ENCODE assay signal across 11 mouse cellular contexts in the genomic region with DNA sequence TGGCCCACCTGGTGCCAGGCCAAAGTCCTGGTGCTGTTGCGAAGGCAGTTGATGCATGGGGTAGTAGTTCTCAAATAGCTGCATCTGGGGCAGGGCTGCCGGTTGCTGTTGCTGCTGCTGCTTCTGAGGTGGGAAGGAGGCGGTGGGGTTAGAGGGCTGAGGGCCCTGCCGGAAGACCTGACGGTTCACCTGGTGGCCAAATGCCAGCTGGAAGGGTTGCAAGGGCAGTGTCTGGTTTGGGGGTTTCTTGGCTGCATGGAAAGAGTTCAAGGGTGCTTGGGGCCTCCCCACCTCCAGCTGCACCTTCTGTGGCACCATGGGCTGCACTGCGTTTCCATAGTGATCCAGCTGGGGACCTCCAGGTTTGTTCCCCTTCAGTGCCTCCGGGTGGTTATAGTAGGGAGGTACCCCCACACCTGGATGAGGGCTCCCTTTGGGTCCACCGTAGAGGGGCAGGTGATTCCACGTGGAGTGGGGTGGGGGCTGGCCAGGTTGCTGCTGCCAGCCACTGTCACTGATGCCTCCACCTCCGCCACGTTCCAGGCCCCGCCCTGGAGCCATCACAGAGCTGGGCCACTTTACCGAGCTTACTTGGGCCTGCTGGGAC. TPM values are rescaled to one million over a fixed set of nuclear protein-coding genes. Genes with fewer than 3 reads are reported as not detected.
DNase-seq lines count a peak whose midpoint lies in the region; ATAC-seq and TF ChIP-seq lines count a peak whose summit lies in the region.
"Had no signal": no experiment of that assay in that cellular context is flagged by ENCODE, and none has a peak within 500 bp of the region (broad histone marks: within the 10 kb centered on the region; RNA-seq: fewer than 3 reads in every experiment).

No protein-coding gene starts in this region.

- no peak for TF ChIP-seq POLR2A in ES-Bruce4 (IDR thresholded peaks at IDR 0.05; ENCODE audit: insufficient read depth, low read length)

- H3K4me3 ChIP-seq in forebrain, embryonic 15.5 days = no peak overlapping the region
- no peak overlapping the region for H3K4me3 ChIP-seq in forebrain, embryonic 14.5 days (ENCODE audit: low read depth, low read length)
- H3K4me3 ChIP-seq in left cerebral cortex, adult 2 months = no peak overlapping the region
- H3K4me3 ChIP-seq in ES-Bruce4 (ENCODE audit: low read depth, low read length) = 0 out of 2 replicates have a peak overlapping the region, but pooled peaks have one; percentile 10
- no peak overlapping the region for H3K4me3 ChIP-seq in liver, embryonic 15.5 days (replicated peaks)
- H3K4me3 ChIP-seq: embryonic facial prominence, embryonic 13.5 days; midbrain, embryonic 10.5 days had no signal

- ATAC-seq in forebrain, embryonic 15.5 days (replicated peaks) = no peak
- ATAC-seq in forebrain, embryonic 14.5 days = no peak
- no peak for ATAC-seq in liver, embryonic 15.5 days (ENCODE audit: insufficient read depth)
- ATAC-seq: hindbrain, embryonic 16.5 days had no signal

- peaks cover 13% of the 10 kb centered on the region for H3K36me3 ChIP-seq in forebrain, embryonic 15.5 days
- H3K36me3 ChIP-seq in forebrain, embryonic 14.5 days (ENCODE audit: control insufficient read depth, insufficient read depth, low read length) = peaks cover 33% of the 10 kb centered on the region
- 0 out of 2 replicates have a peak, but pooled peaks cover 7% of the 10 kb centered on the region for H3K36me3 ChIP-seq in ES-Bruce4 (ENCODE audit: control insufficient read depth, insufficient read depth, low read length, poor library complexity, severe bottlenecking)
- peaks cover 61% of the 10 kb centered on the region for H3K36me3 ChIP-seq in liver, embryonic 15.5 days (replicated peaks)

- H3K27ac ChIP-seq in forebrain, embryonic 15.5 days (replicated peaks) = 0 out of 2 replicates have a peak overlapping the region, but pooled peaks have one; percentile 3
- H3K27ac ChIP-seq in forebrain, embryonic 14.5 days (ENCODE audit: low read depth, low read length) = no peak overlapping the region
- peak overlapping the region; percentile 32; the same call in 1 of the 2 replicates for H3K27ac ChIP-seq in left cerebral cortex, adult 2 months
- H3K27ac ChIP-seq in ES-Bruce4 (ENCODE audit: insufficient read depth, low read length) = no peak overlapping the region
- H3K27ac ChIP-seq in liver, embryonic 15.5 days (replicated peaks) = peak overlapping the region; percentile 99
- H3K27ac ChIP-seq: midbrain, embryonic 10.5 days had no signal

- H3K27me3 ChIP-seq in forebrain, embryonic 15.5 days = no peaks in the 10 kb centered on the region
- no peaks in the 10 kb centered on the region for H3K27me3 ChIP-seq in forebrain, embryonic 14.5 days (replicated peaks; ENCODE audit: control insufficient read depth, insufficient read depth, low read length)
- no peaks in the 10 kb centered on the region for H3K27me3 ChIP-seq in ES-Bruce4 (ENCODE audit: control insufficient read depth, insufficient read depth, low read length, poor library complexity, severe bottlenecking)
- no peaks in the 10 kb centered on the region for H3K27me3 ChIP-seq in liver, embryonic 15.5 days
- H3K27me3 ChIP-seq: embryonic facial prominence, embryonic 13.5 days had no signal

- no peak for DNase-seq in forebrain, embryonic 14.5 days (ENCODE audit: low spot score)
- no peak for DNase-seq in left cerebral cortex, adult 2 months (ENCODE audit: extremely low spot score in 1 of 2, low spot score in 2 of 2)
- no peak for DNase-seq in left cerebral cortex, postnatal 10 days (ENCODE audit: extremely low spot score in 1 of 2, low spot score in 2 of 2)
- DNase-seq in adipocyte (ENCODE audit: low spot score) = no peak
- DNase-seq in left cerebral cortex, adult 9 months (ENCODE audit: low spot score in 2 of 2) = no peak

- H3K9ac ChIP-seq in forebrain, embryonic 15.5 days (replicated peaks) = no peak overlapping the region
- H3K9ac ChIP-seq in forebrain, embryonic 14.5 days (ENCODE audit: low read length) = no peak overlapping the region
- no peak overlapping the region for H3K9ac ChIP-seq in ES-Bruce4 (ENCODE audit: low read depth, poor library complexity, severe bottlenecking)
- no peak overlapping the region for H3K9ac ChIP-seq in liver, embryonic 15.5 days
- H3K9ac ChIP-seq: embryonic facial prominence, embryonic 13.5 days had no signal

- peaks cover 42% of the 10 kb centered on the region for H3K4me1 ChIP-seq in forebrain, embryonic 15.5 days
- H3K4me1 ChIP-seq in forebrain, embryonic 14.5 days (ENCODE audit: control insufficient read depth, insufficient read depth, low read length) = peaks cover 30% of the 10 kb centered on the region
- peaks cover 6% of the 10 kb centered on the region for H3K4me1 ChIP-seq in ES-Bruce4 (ENCODE audit: control insufficient read depth, insufficient read depth, low read length)
- H3K4me1 ChIP-seq in liver, embryonic 15.5 days (replicated peaks) = peaks cover 77% of the 10 kb centered on the region

- no peak for TF ChIP-seq EP300 in ES-Bruce4 (IDR thresholded peaks at IDR 0.05; ENCODE audit: insufficient read depth, low read depth, low read length)

- TF ChIP-seq CTCF in left cerebral cortex, adult 2 months (IDR thresholded peaks at IDR 0.05) = no peak
- no peak for TF ChIP-seq CTCF in ES-Bruce4 (IDR thresholded peaks at IDR 0.05; ENCODE audit: low read depth, low read length)

- 91% methylated on average over 13 of the region's 13 CpGs for WGBS in forebrain, embryonic 15.5 days
- 96% methylated on average over 12 of the region's 13 CpGs for WGBS in forebrain, embryonic 14.5 days
- 81% methylated on average over 13 of the region's 13 CpGs for WGBS in liver, embryonic 15.5 days (ENCODE audit: insufficient replicate concordance)

- intact Hi-C loops in left cerebral cortex, adult 2 months (cut with DNase I) = no loop called here
- intact Hi-C loops in left cerebral cortex, postnatal 10 days (cut with DNase I) = no loop called here

- no peaks in the 10 kb centered on the region for H3K9me3 ChIP-seq in forebrain, embryonic 15.5 days
- H3K9me3 ChIP-seq in forebrain, embryonic 14.5 days (replicated peaks; ENCODE audit: control insufficient read depth, low read length) = no peaks in the 10 kb centered on the region
- no peaks in the 10 kb centered on the region for H3K9me3 ChIP-seq in ES-Bruce4 (replicated peaks; ENCODE audit: control insufficient read depth, insufficient read depth, low read length, poor library complexity, severe bottlenecking)
- H3K9me3 ChIP-seq in liver, embryonic 15.5 days (replicated peaks) = no peaks in the 10 kb centered on the region
- H3K9me3 ChIP-seq: embryonic facial prominence, embryonic 13.5 days; midbrain, embryonic 10.5 days had no signal

- no peak overlapping the region for H3K4me2 ChIP-seq in forebrain, embryonic 15.5 days (replicated peaks)
- H3K4me2 ChIP-seq in forebrain, embryonic 14.5 days (ENCODE audit: low read length) = no peak overlapping the region
- H3K4me2 ChIP-seq in liver, embryonic 15.5 days = peak overlapping the region; percentile 87

RNA-seq across cellular contexts. Expression of a gene that starts 25.1 kb away (rescaled TPM):
- polyA plus RNA-seq in forebrain, embryonic 15.5 days (2015; fragmentation: Nextera tagmentation; extraction: Ambion mirVana) = 6.0 and 6.5 TPM in 2 replicates
- 4.1 and 6.0 TPM in 2 replicates for polyA plus RNA-seq in forebrain, embryonic 14.5 days (2014; fragmentation: Nextera tagmentation; extraction: Ambion mirVana)
- 1 to 10 TPM; 4.8 to 5.1 TPM for total RNA-seq in left cerebral cortex, adult 2 months (2021)
- total RNA-seq in left cerebral cortex, postnatal 10 days (2021) = 1 to 10 TPM; 7.0 to 8.5 TPM
- polyA plus RNA-seq in ES-Bruce4 (2011; ENCODE audit: insufficient read depth, insufficient read length, low read depth, missing spikeins) = 0.38 TPM in 1 of 2 replicates, not detected in the other
- polyA plus RNA-seq in liver, embryonic 15.5 days (2015; fragmentation: Nextera tagmentation; extraction: Ambion mirVana) = 0.16 and 0.24 TPM in 2 replicates

RNA-seq across cellular contexts. Expression of a gene that starts 45.3 kb away (rescaled TPM):
- polyA plus RNA-seq in forebrain, embryonic 15.5 days (2015; fragmentation: Nextera tagmentation; extraction: Ambion mirVana) = 4.3 and 5.0 TPM in 2 replicates
- 3.2 and 3.4 TPM in 2 replicates for polyA plus RNA-seq in forebrain, embryonic 14.5 days (2014; fragmentation: Nextera tagmentation; extraction: Ambion mirVana)
- 10 to 100 TPM; 16.6 to 22.8 TPM for total RNA-seq in left cerebral cortex, adult 2 months (2021)
- total RNA-seq in left cerebral cortex, postnatal 10 days (2021) = 10 to 100 TPM; 12.3 to 13.5 TPM
- polyA plus RNA-seq in ES-Bruce4 (2011; ENCODE audit: insufficient read depth, insufficient read length, low read depth, missing spikeins) = 28.3 and 30.1 TPM in 2 replicates
- polyA plus RNA-seq in liver, embryonic 15.5 days (2015; fragmentation: Nextera tagmentation; extraction: Ambion mirVana) = 7.7 and 8.7 TPM in 2 replicates

RNA-seq across cellular contexts. Expression of a gene that starts 59.2 kb away (rescaled TPM):
- 9.6 and 10.1 TPM in 2 replicates for polyA plus RNA-seq in forebrain, embryonic 15.5 days (2015; fragmentation: Nextera tagmentation; extraction: Ambion mirVana)
- polyA plus RNA-seq in forebrain, embryonic 14.5 days (2014; fragmentation: Nextera tagmentation; extraction: Ambion mirVana) = 6.6 and 8.9 TPM in 2 replicates
- total RNA-seq in left cerebral cortex, adult 2 months (2021) = 100 to 1,000 TPM in 1 of 2 experiments, 10 to 100 TPM in 1; 94.4 to 103 TPM
- 100 to 1,000 TPM in 1 of 2 experiments, 10 to 100 TPM in 1; 99.1 to 107 TPM for total RNA-seq in left cerebral cortex, postnatal 10 days (2021)
- polyA plus RNA-seq in ES-Bruce4 (2011; ENCODE audit: insufficient read depth, insufficient read length, low read depth, missing spikeins) = 13.3 and 15.1 TPM in 2 replicates
- 0.23 and 0.24 TPM in 2 replicates for polyA plus RNA-seq in liver, embryonic 15.5 days (2015; fragmentation: Nextera tagmentation; extraction: Ambion mirVana)

Comparison
In these comparisons a context has a peak if more than half of its experiments do, and no peak if none do; other contexts are left out.
1. H3K27ac ChIP-seq: peak in forebrain, embryonic 15.5 days (single experiment), left cerebral cortex, adult 2 months (single experiment) and liver, embryonic 15.5 days (single experiment); none in forebrain, embryonic 14.5 days (single experiment) and ES-Bruce4 (single experiment).